Mouse (Mus musculus) heart, postnatal 4 days (tissue): ENCODE data around the gene Cdc45. TPM values are rescaled to one million over a fixed set of nuclear protein-coding genes. Genes with fewer than 3 reads are reported as not detected.
"Not testable (repeated sequence)": the region's sequence is repeated elsewhere in the genome, so short reads cannot be mapped to it uniquely, and the experiment has no call there.

ENCODE experiments used
- DNase-seq: peaks from one replicate; pipeline ENCODE4 v3.0.0; 2021
- total RNA-seq, 2 experiments: library from RNA; stranded (reverse); gene quantifications; 2 replicates each; pipeline ENCODE4 v1.2.3; 2021

Cdc45 gene
- 10 to 100 TPM; 23.6 to 24.0 TPM for total RNA-seq

DNA sequence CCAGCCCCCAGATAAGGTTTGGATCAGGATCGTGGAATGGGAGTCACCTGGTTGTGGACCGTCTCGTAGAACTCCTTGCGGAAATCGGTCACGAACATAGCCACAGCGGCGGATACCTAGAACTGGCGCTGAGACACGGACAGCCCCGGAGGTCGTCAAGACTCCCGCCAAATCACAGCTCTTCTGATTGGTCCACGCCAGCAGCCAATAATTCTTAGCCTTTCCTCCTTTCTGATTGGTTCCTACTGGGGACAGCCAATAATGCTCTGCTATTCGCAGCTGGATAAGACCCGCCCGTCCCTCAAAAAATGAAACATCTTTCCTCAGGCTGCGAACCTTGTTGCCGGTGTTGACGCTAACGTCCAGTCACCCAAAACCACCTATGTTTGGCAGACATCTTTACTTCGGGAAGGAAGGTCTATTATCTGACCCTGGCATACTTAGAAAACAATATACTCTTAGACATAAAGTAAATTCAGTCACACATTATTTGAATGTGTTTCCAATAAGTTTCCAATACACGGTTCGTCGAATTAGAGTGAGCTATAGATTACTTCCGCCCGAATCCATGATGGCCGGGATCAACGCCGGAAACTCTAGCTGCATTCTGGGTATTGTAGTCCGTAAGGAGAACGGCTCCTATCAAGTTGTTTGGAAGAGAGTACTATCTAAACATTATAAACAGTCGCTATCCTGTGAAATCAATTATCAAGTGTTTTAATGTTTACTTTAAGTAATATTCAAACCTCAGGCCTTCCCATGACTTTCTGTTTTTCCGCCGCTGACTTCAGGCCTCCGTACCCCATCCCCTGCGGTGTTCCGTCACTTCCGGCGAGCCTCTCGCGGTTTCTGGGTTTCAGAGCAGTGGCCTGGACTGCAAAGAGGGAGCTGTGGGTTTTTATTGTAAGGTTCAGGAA is at the start of gene Cdc45, which contains the start of gene Ufd1:
TSS of gene Cdc45 (minus strand) at position 520 of the 917 bp plus-strand sequence.
TSS of gene Ufd1 (plus strand) at position 312 of the 917 bp plus-strand sequence.
- DNase-seq = peak; percentile 91

GRCm38 (mm10) chr16:18860186-18860585 is 48.4 kb upstream of the Cdc45 start:
- DNase-seq = peak; percentile 35

- peak; percentile 44 for DNase-seq
Observed at GRCm38 (mm10) chr16:18858551-18858950, 46.8 kb upstream of the Cdc45 start.

- not testable (repeated sequence) for DNase-seq
Observed at GRCm38 (mm10) chr16:18849521-18850190, 37.9 kb upstream of the Cdc45 start.

- no peak for DNase-seq
Observed at GRCm38 (mm10) chr16:18846301-18846820, 34.6 kb upstream of the Cdc45 start.

DNA sequence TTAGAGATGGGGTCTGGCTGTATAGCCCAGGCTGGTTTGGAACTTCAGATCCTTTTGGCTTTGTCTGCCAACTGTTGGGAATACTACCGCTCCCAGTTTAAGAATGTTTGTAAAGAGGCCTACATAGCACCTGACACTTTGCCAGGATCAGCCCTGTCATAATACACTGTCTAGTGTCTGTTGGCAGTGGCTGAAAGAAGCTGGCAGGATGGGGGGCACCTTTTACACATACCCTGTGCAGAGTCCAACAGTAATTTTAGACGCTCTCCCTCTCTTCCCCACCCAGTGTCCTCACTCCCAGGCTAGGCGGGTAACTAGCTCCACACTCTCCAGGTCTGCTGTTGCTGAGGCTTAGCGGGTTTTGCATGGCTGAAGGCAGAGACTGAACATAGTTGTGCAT is 26.6 kb upstream of the Cdc45 start:
- DNase-seq = peak; percentile 21

DNA sequence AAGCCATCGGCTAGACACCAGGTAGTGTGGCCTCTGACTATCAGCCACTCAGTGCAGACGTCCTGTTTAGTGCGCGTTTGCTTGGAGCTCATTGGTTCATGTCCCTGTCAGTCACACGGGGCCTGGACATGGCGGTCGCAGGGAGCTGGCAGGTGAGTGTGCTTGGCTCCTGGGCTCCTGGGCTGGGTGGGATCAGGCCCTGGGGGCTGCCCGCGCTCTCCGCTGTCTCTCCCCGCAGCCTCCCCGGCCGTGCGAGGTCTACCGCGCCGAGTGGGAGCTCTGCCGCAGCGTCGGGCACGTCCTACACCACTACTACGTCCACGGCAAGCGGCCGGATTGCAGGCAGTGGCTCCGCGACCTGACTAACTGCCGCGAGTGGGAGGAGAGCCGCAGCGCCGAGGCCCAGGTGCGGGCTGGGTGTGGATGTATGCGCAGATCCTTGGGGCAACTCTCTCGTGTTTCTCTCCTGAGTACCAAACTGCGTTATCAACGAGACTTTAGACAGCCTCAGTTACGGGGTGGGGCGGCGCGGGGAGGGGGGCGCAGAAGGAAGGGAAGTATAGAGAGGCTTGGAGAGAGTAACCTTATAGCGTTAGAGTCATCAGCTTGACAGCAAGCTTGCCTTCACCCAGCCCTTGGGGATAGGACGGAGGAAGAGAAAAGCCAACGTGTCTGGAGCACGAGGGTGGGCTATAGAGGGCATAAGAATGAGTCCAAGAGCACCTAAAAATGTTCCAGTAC is 24.9 kb upstream of the Cdc45 start, which contains the start of the genes 2510002D24Rik and Gm28539:
TSS of gene 2510002D24Rik (plus strand) at position 111 of the 741 bp plus-strand sequence.
TSS of gene Gm28539 (plus strand) at position 117 of the 741 bp plus-strand sequence.
- DNase-seq = peak; percentile 96

DNA sequence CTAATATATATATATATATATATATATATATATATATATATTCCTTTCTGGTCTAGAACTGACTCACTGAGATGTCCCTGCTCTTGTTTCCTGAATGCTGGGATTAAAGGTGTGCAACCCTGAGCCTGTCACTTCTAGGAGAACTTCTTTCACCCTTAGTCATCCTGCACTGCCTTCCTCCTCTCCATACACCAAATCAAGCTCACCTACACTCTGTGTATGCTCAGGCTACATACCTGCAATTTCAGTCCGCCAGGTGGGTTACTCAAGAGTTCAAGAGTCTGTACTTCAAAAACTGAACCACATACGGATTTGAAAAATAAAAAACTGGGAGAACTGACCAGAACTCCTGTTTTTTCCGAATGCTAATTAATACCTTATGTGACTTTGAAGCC is 24.3 kb upstream of the Cdc45 start:
- DNase-seq = no peak

GRCm38 (mm10) chr16:18833486-18833885 is 21.7 kb upstream of the Cdc45 start:
- DNase-seq = no peak

- no peak for DNase-seq
Observed at GRCm38 (mm10) chr16:18829102-18829501, 17.3 kb upstream of the Cdc45 start.

DNA sequence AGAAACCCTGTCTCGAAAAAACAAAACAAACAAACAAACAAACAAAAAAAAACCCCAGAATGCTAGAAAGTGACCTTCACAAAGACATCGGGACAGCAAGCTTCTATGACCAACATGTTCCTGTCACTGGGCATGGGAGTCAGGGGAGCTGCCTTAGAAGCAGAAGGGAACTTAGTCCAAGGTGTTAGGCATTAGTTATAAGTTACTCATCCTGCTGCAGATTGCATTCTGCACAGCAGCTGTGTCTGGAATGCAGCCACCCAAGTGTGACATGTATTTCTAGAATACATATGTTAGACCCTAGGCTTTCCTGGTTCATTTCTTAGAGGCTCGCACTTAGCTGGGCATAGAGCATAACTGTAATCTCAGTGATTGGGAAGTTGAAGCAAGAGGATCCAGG is 16.8 kb upstream of the Cdc45 start:
- no peak for DNase-seq

- DNase-seq = no peak
Observed at GRCm38 (mm10) chr16:18822925-18823324, 11.1 kb upstream of the Cdc45 start.

GRCm38 (mm10) chr16:18822356-18822755 is 10.6 kb upstream of the Cdc45 start:
- DNase-seq = no peak

GRCm38 (mm10) chr16:18812385-18812910 is 661 bp upstream of the Cdc45 start:
- DNase-seq = no peak

DNA sequence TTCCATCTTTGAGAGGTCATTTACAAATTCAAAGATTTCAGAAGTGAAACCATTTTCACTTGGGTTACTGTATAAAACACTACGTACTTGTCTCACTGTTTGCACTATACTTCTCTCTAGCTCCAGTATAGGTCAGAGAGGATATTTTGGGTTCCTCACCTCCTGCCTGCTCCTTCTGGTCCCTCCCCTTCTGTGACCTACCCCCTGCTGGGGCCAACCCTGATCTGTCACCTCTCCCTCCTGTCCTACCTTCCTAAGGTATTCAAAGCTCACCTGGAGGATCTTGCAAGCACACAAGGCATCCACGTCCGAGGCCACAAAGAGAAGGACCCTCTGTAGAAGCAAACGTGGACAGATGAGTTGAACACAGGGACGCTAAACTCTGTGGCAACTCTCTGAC is 755 bp downstream of the Cdc45 start:
- DNase-seq = no peak

- DNase-seq = no peak
Observed at GRCm38 (mm10) chr16:18809001-18809400, 2.8 kb downstream of the Cdc45 start.

DNA sequence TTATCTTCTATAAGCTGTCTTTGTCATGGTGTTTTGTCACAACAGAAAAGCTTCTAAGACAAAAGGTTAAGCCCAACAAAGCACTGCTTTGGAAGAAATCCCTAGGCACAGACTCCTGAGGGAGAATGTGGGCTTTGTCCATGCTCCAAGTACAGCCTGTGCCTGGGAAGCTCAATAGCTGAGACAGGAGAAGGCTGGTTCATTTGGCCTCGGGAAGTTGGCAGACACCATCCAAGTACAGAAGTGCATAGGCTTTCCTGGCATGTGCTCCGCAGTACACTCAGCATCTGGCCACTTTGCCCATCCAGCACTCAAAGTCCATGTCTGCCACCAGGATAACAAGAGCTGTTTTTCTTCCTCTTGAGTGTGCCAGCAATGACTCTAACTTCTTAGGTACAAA is 6.0 kb downstream of the Cdc45 start:
- no peak for DNase-seq

- DNase-seq = peak; percentile 54
Observed at GRCm38 (mm10) chr16:18798841-18799240, 12.9 kb downstream of the Cdc45 start.

DNA sequence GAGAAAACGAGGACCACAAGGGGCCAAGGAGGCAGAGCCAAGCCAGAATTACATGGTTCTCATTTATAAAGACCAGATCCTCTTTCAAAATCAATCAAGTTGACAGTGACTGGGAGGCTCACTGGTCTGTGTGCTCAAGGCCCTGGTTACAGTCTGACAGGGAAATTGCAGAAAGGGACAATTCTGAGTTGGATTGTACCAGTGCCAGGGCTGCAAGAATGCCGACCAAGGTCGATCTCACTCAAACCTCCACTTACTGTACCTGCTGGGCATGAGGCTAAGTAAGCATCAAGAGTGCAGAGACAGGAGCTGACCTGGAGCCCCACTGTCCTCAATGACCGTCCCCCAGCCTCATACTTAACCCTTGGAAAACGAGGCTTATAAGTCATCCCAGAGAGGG is 13.6 kb downstream of the Cdc45 start:
- DNase-seq = no peak

DNA sequence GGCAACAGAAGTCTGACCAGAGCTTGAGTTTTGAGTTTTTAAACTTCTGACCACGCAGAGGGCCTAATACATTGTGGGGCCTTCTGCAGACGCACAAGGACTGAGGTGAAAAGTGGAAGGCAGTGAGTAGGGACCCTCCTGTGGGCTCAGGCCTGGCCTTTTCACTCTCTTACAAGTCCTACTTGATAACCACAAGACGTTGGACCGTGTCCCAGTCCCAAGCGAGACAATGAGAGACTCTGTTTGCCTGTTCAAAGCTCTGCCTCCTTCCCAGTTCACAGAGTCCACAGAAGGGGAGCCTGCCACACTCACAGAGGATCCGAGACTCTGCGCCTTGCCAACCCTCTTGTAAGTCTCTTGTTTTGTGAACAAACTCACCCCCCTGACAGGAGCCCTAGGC is 15.1 kb downstream of the Cdc45 start:
- DNase-seq = no peak

DNA sequence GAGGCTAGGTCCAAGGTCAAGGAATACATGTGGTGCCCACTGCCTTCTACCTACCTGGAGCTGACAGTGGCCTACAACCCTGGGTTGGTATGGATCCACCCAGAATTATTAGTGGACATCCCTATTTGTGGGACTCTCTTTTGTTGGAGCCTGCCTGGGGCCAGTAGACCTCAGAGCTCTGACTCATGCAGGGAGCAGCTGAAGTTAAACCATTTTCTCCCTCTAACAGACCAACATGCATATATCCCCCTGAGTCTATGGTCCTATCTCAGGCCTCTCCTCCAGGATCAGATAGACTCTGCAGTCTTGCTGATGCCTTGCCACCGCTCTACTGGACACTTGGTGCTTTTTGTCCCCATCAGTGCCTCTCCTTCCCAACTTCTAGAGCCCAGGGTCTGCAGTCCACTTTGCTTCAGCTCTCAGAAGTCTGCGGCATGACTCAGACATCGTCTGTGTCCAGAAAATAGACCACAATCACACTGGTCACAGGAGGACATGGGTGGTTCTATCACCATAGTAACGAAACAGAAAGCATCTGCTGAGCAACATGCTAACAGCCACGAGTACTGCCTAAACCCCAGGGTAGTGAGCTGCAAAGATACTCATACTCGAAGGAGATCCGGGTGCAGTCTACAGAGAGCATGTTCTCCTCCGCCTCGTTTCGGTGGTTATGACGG is 16.4 kb downstream of the Cdc45 start:
- DNase-seq = no peak
